Mouse (Mus musculus) induced T-regulatory cell, adult 2 months (primary cell): ENCODE measurements around the gene Abtb2.

Experiments used
- DNase-seq: peaks from one replicate; pipeline ENCODE4 v3.0.0-alpha.2; 2012; ENCODE audit warnings: low read depth

The Abtb2 gene

GRCm38 (mm10) chr2:103618407-103618806 is 52.3 kb downstream of the Abtb2 start:
- no peak for DNase-seq

- no peak for DNase-seq
These were observed 56.8 kb downstream of the Abtb2 start for GRCm38 (mm10) chr2:103622950-103623349.

- DNase-seq, result peak; percentile 51
These were observed 59.3 kb downstream of the Abtb2 start for GRCm38 (mm10) chr2:103625349-103625932.

- DNase-seq, result peak; percentile 50
These were observed 61.0 kb downstream of the Abtb2 start for GRCm38 (mm10) chr2:103627101-103627500.

GRCm38 (mm10) chr2:103629956-103630355 is 63.8 kb downstream of the Abtb2 start:
- DNase-seq, result no peak

- DNase-seq, result peak; percentile 12
These were observed 65.2 kb downstream of the Abtb2 start for GRCm38 (mm10) chr2:103631293-103631717.

GRCm38 (mm10) chr2:103632136-103632925 is 66.2 kb downstream of the Abtb2 start:
- DNase-seq, result peak; percentile 82

GRCm38 (mm10) chr2:103632926-103633250 is 66.8 kb downstream of the Abtb2 start:
- DNase-seq, result no peak

- peak; percentile 57 for DNase-seq
These were observed 69.8 kb downstream of the Abtb2 start for GRCm38 (mm10) chr2:103635731-103636487.

- DNase-seq, result no peak
These were observed 71.3 kb downstream of the Abtb2 start for GRCm38 (mm10) chr2:103637385-103637784.

GRCm38 (mm10) chr2:103637943-103638342 is 71.8 kb downstream of the Abtb2 start:
- DNase-seq, result peak; percentile 12

- DNase-seq, result no peak
These were observed 73.6 kb downstream of the Abtb2 start for GRCm38 (mm10) chr2:103639701-103640100.

GRCm38 (mm10) chr2:103640861-103641260 is 74.8 kb downstream of the Abtb2 start:
- DNase-seq, result peak; percentile 27

GRCm38 (mm10) chr2:103643584-103644211 is 77.6 kb downstream of the Abtb2 start:
- DNase-seq, result no peak

- DNase-seq, result no peak
These were observed 78.3 kb downstream of the Abtb2 start for GRCm38 (mm10) chr2:103644418-103644817.

- no peak for DNase-seq
These were observed 84.3 kb downstream of the Abtb2 start for GRCm38 (mm10) chr2:103650314-103650879.

GRCm38 (mm10) chr2:103652121-103652520 is 86.0 kb downstream of the Abtb2 start:
- peak; percentile 60 for DNase-seq

GRCm38 (mm10) chr2:103655037-103655436 is 88.9 kb downstream of the Abtb2 start:
- DNase-seq, result no peak

- peak; percentile 71 for DNase-seq
These were observed 89.9 kb downstream of the Abtb2 start for GRCm38 (mm10) chr2:103656028-103656427.

GRCm38 (mm10) chr2:103659167-103659566 is 93.1 kb downstream of the Abtb2 start:
- no peak for DNase-seq

- DNase-seq, result no peak
These were observed 93.8 kb downstream of the Abtb2 start for GRCm38 (mm10) chr2:103659648-103660556.
